Mouse (Mus musculus) kidney, postnatal 10 days (tissue): Measurements from ENCODE around the gene Gm7534.

ENCODE experiments used
- DNase-seq: peaks from one replicate; pipeline ENCODE4 v3.0.0; 2021; ENCODE audit warnings: mixed read lengths

Gene Gm7534

GRCm38 (mm10) chr4:134202904-134203303 lies at the start of gene Gm7534:
Gm7534 (minus strand) TSS chr4:134203004.
- DNase-seq, result no peak

GRCm38 (mm10) chr4:134252131-134252910 lies 49.5 kb upstream of the Gm7534 start:
- peak; percentile 64 for DNase-seq

GRCm38 (mm10) chr4:134251241-134252130 lies 48.7 kb upstream of the Gm7534 start:
- peak; percentile 64 for DNase-seq

GRCm38 (mm10) chr4:134250930-134251240 lies 48.1 kb upstream of the Gm7534 start:
- DNase-seq, result no peak

- no peak for DNase-seq
Measured at GRCm38 (mm10) chr4:134250116-134250929, 47.5 kb upstream of the Gm7534 start.

GRCm38 (mm10) chr4:134249651-134250050 lies 46.8 kb upstream of the Gm7534 start:
- peak; percentile 90 for DNase-seq

GRCm38 (mm10) chr4:134246719-134247258 lies 44.0 kb upstream of the Gm7534 start, which contains the start of gene Gm30191:
Gm30191 (plus strand) TSS chr4:134246935.
- DNase-seq, result no peak

GRCm38 (mm10) chr4:134246256-134246655 lies 43.5 kb upstream of the Gm7534 start:
- DNase-seq, result no peak

GRCm38 (mm10) chr4:134245148-134245843 lies 42.5 kb upstream of the Gm7534 start, which contains the start of gene Zfp593:
Zfp593 (minus strand) TSS chr4:134245592.
- peak; percentile 98 for DNase-seq

GRCm38 (mm10) chr4:134243516-134244250 lies 40.9 kb upstream of the Gm7534 start, which contains the start of gene E130218I03Rik:
E130218I03Rik (plus strand) TSS chr4:134243662.
- no peak for DNase-seq

GRCm38 (mm10) chr4:134238686-134239085 lies 35.9 kb upstream of the Gm7534 start:
- DNase-seq, result no peak

- DNase-seq, result peak; percentile 90
Measured at GRCm38 (mm10) chr4:134238279-134238651, 35.5 kb upstream of the Gm7534 start, which contains the start of gene Cnksr1. Cnksr1 (minus strand) TSS chr4:134238399.

GRCm38 (mm10) chr4:134237582-134238278 lies 34.9 kb upstream of the Gm7534 start:
- no peak for DNase-seq

- DNase-seq, result no peak
Measured at GRCm38 (mm10) chr4:134234876-134235275, 32.1 kb upstream of the Gm7534 start.

- no peak for DNase-seq
Measured at GRCm38 (mm10) chr4:134230431-134230830, 27.6 kb upstream of the Gm7534 start.

GRCm38 (mm10) chr4:134227194-134227593 lies 24.4 kb upstream of the Gm7534 start, which contains the start of gene Catsper4:
Catsper4 (minus strand) TSS chr4:134227383.
- no peak for DNase-seq

- DNase-seq, result peak; percentile 45
Measured at GRCm38 (mm10) chr4:134222793-134223600, 20.2 kb upstream of the Gm7534 start.

GRCm38 (mm10) chr4:134206488-134207053 lies 3.8 kb upstream of the Gm7534 start:
- no peak for DNase-seq

GRCm38 (mm10) chr4:134203340-134203896 lies 614 bp upstream of the Gm7534 start:
- no peak for DNase-seq
